Mouse (Mus musculus) WW6 (cell line): ENCODE measurements around the gene Phgr1.

Experiments used
- DNase-seq: peaks from one replicate; pipeline ENCODE4 v3.0.0-alpha.2; 2013; ENCODE audit warnings: low read depth, low spot score

Gene Phgr1

GRCm38 (mm10) chr2:118772158-118772874 lies at the start of gene Phgr1:
Phgr1 (plus strand) TSS chr2:118772769.
- DNase-seq = no peak

- no peak for DNase-seq
These were observed 48.7 kb upstream of the Phgr1 start for GRCm38 (mm10) chr2:118723693-118724486.

GRCm38 (mm10) chr2:118725511-118725910 lies 47.1 kb upstream of the Phgr1 start:
- DNase-seq = no peak

- DNase-seq = no peak
These were observed 45.7 kb upstream of the Phgr1 start for GRCm38 (mm10) chr2:118726873-118727272.

GRCm38 (mm10) chr2:118727911-118728310 lies 44.7 kb upstream of the Phgr1 start:
- no peak for DNase-seq

GRCm38 (mm10) chr2:118728337-118728736 lies 44.2 kb upstream of the Phgr1 start, which contains the start of gene Plcb2:
Plcb2 (minus strand) TSS chr2:118728438.
- no peak for DNase-seq

GRCm38 (mm10) chr2:118729194-118729593 lies 43.4 kb upstream of the Phgr1 start:
- DNase-seq = no peak

GRCm38 (mm10) chr2:118729816-118730621 lies 42.5 kb upstream of the Phgr1 start:
- DNase-seq = no peak

- no peak for DNase-seq
These were observed 42.0 kb upstream of the Phgr1 start for GRCm38 (mm10) chr2:118730622-118730915.

GRCm38 (mm10) chr2:118731981-118732380 lies 40.6 kb upstream of the Phgr1 start:
- DNase-seq = no peak

- DNase-seq = no peak
These were observed 39.2 kb upstream of the Phgr1 start for GRCm38 (mm10) chr2:118733341-118733740.

GRCm38 (mm10) chr2:118740341-118740740 lies 32.2 kb upstream of the Phgr1 start:
- no peak for DNase-seq

GRCm38 (mm10) chr2:118741183-118741582 lies 31.4 kb upstream of the Phgr1 start:
- no peak for DNase-seq

- no peak for DNase-seq
These were observed 29.2 kb upstream of the Phgr1 start for GRCm38 (mm10) chr2:118743261-118743943.

GRCm38 (mm10) chr2:118744621-118745020 lies 27.9 kb upstream of the Phgr1 start:
- DNase-seq = no peak

GRCm38 (mm10) chr2:118745232-118745884 lies 27.2 kb upstream of the Phgr1 start, which contains the start of gene Inafm2:
Inafm2 (plus strand) TSS chr2:118745758.
- no peak for DNase-seq

GRCm38 (mm10) chr2:118745915-118746901 lies 26.4 kb upstream of the Phgr1 start:
- DNase-seq = no peak

- DNase-seq = no peak
These were observed 25.1 kb upstream of the Phgr1 start for GRCm38 (mm10) chr2:118747301-118747960.

- DNase-seq = no peak
These were observed 23.2 kb upstream of the Phgr1 start for GRCm38 (mm10) chr2:118749341-118749884.
